In genomic region chr3:152107149-152108002, GRCm38 (mm10) we compare ENCODE assay signal across 7 mouse cellular contexts. TPM values are rescaled to one million over a fixed set of nuclear protein-coding genes. Genes with fewer than 3 reads are reported as not detected.
DNase-seq lines count a peak whose midpoint lies in the region; ATAC-seq lines count a peak whose summit lies in the region.

No protein-coding gene starts in this region.

- DNase-seq in lung, postnatal 36 days = no peak
- peak; percentile 71 for DNase-seq in hindbrain, embryonic 11.5 days (ENCODE audit: low spot score)
- peak; percentile 56 for DNase-seq in mesoderm, embryonic 11.5 days (ENCODE audit: low read depth, low spot score)
- no peak for DNase-seq in ovary, postnatal 36 days (ENCODE audit: low spot score)
- DNase-seq in urinary bladder, adult 2 months (ENCODE audit: low spot score) = no peak

- peak overlapping the region; percentile 31 for H3K4me3 ChIP-seq in lung, embryonic 15.5 days
- H3K4me3 ChIP-seq in hindbrain, embryonic 11.5 days (ENCODE audit: low read depth, low read length) = peak overlapping the region; percentile 38

- ATAC-seq in lung, embryonic 15.5 days (ENCODE audit: borderline replicate concordance, extremely low read depth, low FRiP score, low TSS enrichment) = peak; percentile 44
- ATAC-seq in common myeloid progenitor, adult 5-6 weeks (replicated peaks; ENCODE audit: low read depth, poor library complexity, severe bottlenecking) = peak; percentile 52
- ATAC-seq in hindbrain, embryonic 11.5 days (ENCODE audit: low FRiP score) = peak; percentile 77

- peak overlapping the region; percentile 3; the same call in 1 of the 2 replicates for H3K9ac ChIP-seq in lung, embryonic 15.5 days
- H3K9ac ChIP-seq in hindbrain, embryonic 11.5 days (ENCODE audit: low read depth, low read length) = peak overlapping the region; percentile 47; the same call in 1 of the 2 replicates

- H3K4me1 ChIP-seq in lung, embryonic 15.5 days = peaks cover 41% of the 10 kb centered on the region
- peaks cover 4% of the 10 kb centered on the region; the same call in 1 of the 2 replicates for H3K4me1 ChIP-seq in hindbrain, embryonic 11.5 days (replicated peaks; ENCODE audit: control insufficient read depth, insufficient read depth, low read length)

- peak overlapping the region; percentile 75 for H3K4me2 ChIP-seq in lung, embryonic 15.5 days
- H3K4me2 ChIP-seq in hindbrain, embryonic 11.5 days (replicated peaks; ENCODE audit: low read depth, low read length) = peak overlapping the region; percentile 88

- H3K27me3 ChIP-seq in lung, embryonic 15.5 days = peaks cover 14% of the 10 kb centered on the region; the same call in 1 of the 2 replicates
- H3K27me3 ChIP-seq in hindbrain, embryonic 11.5 days (ENCODE audit: control insufficient read depth, insufficient read depth, low read length) = peaks cover 9% of the 10 kb centered on the region

- WGBS in lung, embryonic 15.5 days = 14% methylated on average over 30 of the region's 30 CpGs
- 28% methylated on average over 30 of the region's 30 CpGs for WGBS in hindbrain, embryonic 11.5 days

- no peaks in the 10 kb centered on the region for H3K36me3 ChIP-seq in lung, embryonic 15.5 days
- no peaks in the 10 kb centered on the region for H3K36me3 ChIP-seq in hindbrain, embryonic 11.5 days (ENCODE audit: control insufficient read depth, insufficient read depth, low read length)

- H3K9me3 ChIP-seq in lung, embryonic 15.5 days = no peaks in the 10 kb centered on the region
- H3K9me3 ChIP-seq in hindbrain, embryonic 11.5 days (ENCODE audit: control insufficient read depth, low read length) = no peaks in the 10 kb centered on the region

- no peak overlapping the region for H3K27ac ChIP-seq in lung, embryonic 15.5 days
- H3K27ac ChIP-seq in hindbrain, embryonic 11.5 days (ENCODE audit: low read depth, low read length) = no peak overlapping the region

RNA-seq across cellular contexts. Expression of gene Gipc2, which starts 58.7 kb away (rescaled TPM):
- polyA plus RNA-seq in lung, embryonic 15.5 days (2015; fragmentation: Nextera tagmentation; extraction: Ambion mirVana) = 10.0 and 11.2 TPM in 2 replicates
- total RNA-seq in common myeloid progenitor, adult 5-6 weeks (2017) = 1.2 TPM in 1 of 2 replicates, not detected in the other
- polyA plus RNA-seq in hindbrain, embryonic 11.5 days (2014; fragmentation: Nextera tagmentation; extraction: Ambion mirVana) = 3.1 and 5.0 TPM in 2 replicates
- polyA plus RNA-seq in urinary bladder, adult 2 months (2012; rRNA removed) = 3.3 and 4.9 TPM in 2 replicates

Comparison
In these comparisons a context has a peak if more than half of its experiments do, and no peak if none do; other contexts are left out.
1. DNase-seq: peak in hindbrain, embryonic 11.5 days (single experiment) and mesoderm, embryonic 11.5 days (single experiment); none in lung, postnatal 36 days (single experiment), ovary, postnatal 36 days (single experiment) and urinary bladder, adult 2 months (single experiment).
2. Peak in every context shown above with its lines, with median percentiles within 50 percentile points of each other: ATAC-seq.